Mouse (Mus musculus) midbrain, embryonic 13.5 days (tissue): ENCODE measurements at regions not wholly inside any gene's neighbourhood (a gene's known extent, or its start where the extent isn't known, plus 50 kb on each side); places are given as distances from the start of the nearest gene placed in this dataset.
A peak's percentile ranks its signal among the peaks of the same experiment; 100 is the strongest.

ENCODE experiments used
- ATAC-seq: fragments of 200-750 bp; cut with Nextera tagmentation; 2 replicates; pipeline ENCODE4 v1.8.0; 2017; ENCODE audit warnings: mild to moderate bottlenecking, moderate TSS enrichment, moderate library complexity
- H3K27ac ChIP-seq: fragments of 300-500 bp; sonication (generic); 2 replicates; pipeline ENCODE4 v1.5.1; 2015; ENCODE audit warnings: inconsistent platforms, mild to moderate bottlenecking, moderate library complexity
- H3K27me3 ChIP-seq: fragments of 300-500 bp; sonication (generic); 2 replicates; pipeline ENCODE4 v1.6.1; 2015; ENCODE audit warnings: mild to moderate bottlenecking, inconsistent platforms
- H3K36me3 ChIP-seq: fragments of 300-500 bp; sonication (generic); 2 replicates; pipeline ENCODE4 v1.6.1; 2015; ENCODE audit warnings: mild to moderate bottlenecking, inconsistent platforms
- H3K4me1 ChIP-seq: fragments of 300-500 bp; sonication (generic); replicated peaks from 2 replicates; pipeline ENCODE4 v1.6.1; 2015; ENCODE audit warnings: inconsistent platforms
- H3K4me2 ChIP-seq: fragments of 300-500 bp; sonication (generic); replicated peaks from 2 replicates; pipeline ENCODE4 v1.6.1; 2015; ENCODE audit warnings: moderate library complexity, mild to moderate bottlenecking, inconsistent platforms
- H3K4me3 ChIP-seq: fragments of 300-500 bp; sonication (generic); replicated peaks from 2 replicates; pipeline ENCODE4 v1.5.1; 2015; ENCODE audit warnings: mild to moderate bottlenecking, inconsistent platforms
- H3K9ac ChIP-seq: fragments of 300-500 bp; sonication (generic); replicated peaks from 2 replicates; pipeline ENCODE4 v1.6.1; 2015; ENCODE audit warnings: mild to moderate bottlenecking, inconsistent platforms
- H3K9me3 ChIP-seq: fragments of 300-500 bp; sonication (generic); 2 replicates; pipeline ENCODE4 v1.6.1; 2016; ENCODE audit warnings: mild to moderate bottlenecking, inconsistent platforms
- WGBS: fragments of 180-500 bp; shearing (Covaris S2); methylation state at CpG from one replicate; pipeline ENCODE4 v1.1.7; 2015; 5-methylcytosine and 5-hydroxymethylcytosine counted together

DNA sequence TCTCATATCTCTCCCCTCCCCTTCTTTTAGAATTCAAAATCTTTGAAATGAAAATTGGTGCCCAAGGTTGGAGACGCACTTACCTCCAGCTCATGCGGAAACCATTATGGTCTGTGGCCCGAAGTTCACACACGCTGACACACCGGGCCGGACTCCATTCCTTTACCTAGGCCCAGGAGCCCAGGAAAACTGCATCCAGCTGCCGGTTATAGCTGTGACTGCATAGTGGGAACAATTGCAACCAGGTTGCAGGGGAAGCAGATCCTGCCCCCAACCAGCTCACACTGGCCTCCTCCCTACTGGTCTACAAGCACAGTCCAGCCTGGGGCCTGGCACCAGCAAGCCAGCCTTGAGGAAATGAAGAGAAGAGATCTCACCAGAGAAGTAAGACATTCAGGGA, 69.9 kb upstream of the Gm26897 start:
- Histone ChIP-seq H3K9me3 (peaks cover 6% of the 10 kb centered on the region; the same call in 1 of the 2 replicates), H3K9ac (no peak overlapping the region), H3K4me1 (peaks cover 52% of the 10 kb centered on the region), H3K4me2 (no peak overlapping the region), H3K27me3 (0 out of 2 replicates have a peak, but pooled peaks cover 5% of the 10 kb centered on the region), H3K4me3 (no peak overlapping the region), H3K36me3 (no peaks in the 10 kb centered on the region), H3K27ac (no peak overlapping the region)
- 72% methylated on average over 7 of the region's 7 CpGs for WGBS
- ATAC-seq: no peak

GRCm38 (mm10) chr5:111665406-111665805, 68.3 kb upstream of the Gm26897 start:
- Histone ChIP-seq H3K27ac (peak overlapping the region; percentile 54; the same call in 1 of the 2 replicates), H3K4me3 (no peak overlapping the region), H3K9ac (no peak overlapping the region), H3K36me3 (no peaks in the 10 kb centered on the region), H3K4me1 (peaks cover 41% of the 10 kb centered on the region), H3K27me3 (0 out of 2 replicates have a peak, but pooled peaks cover 5% of the 10 kb centered on the region), H3K9me3 (peaks cover 10% of the 10 kb centered on the region; the same call in 1 of the 2 replicates), H3K4me2 (no peak overlapping the region)
- no peak for ATAC-seq
- 70% methylated on average over 19 of the region's 19 CpGs for WGBS

GRCm38 (mm10) chr5:111666007-111666406, 67.7 kb upstream of the Gm26897 start:
- H3K27me3 ChIP-seq: 0 out of 2 replicates have a peak, but pooled peaks cover 5% of the 10 kb centered on the region
- no peak overlapping the region for H3K9ac ChIP-seq
- peaks cover 10% of the 10 kb centered on the region; the same call in 1 of the 2 replicates for H3K9me3 ChIP-seq
- peaks cover 35% of the 10 kb centered on the region for H3K4me1 ChIP-seq
- 77% methylated on average over 8 of the region's 8 CpGs for WGBS
- no peaks in the 10 kb centered on the region for H3K36me3 ChIP-seq
- H3K4me3 ChIP-seq: no peak overlapping the region
- ATAC-seq: no peak
- H3K4me2 ChIP-seq: no peak overlapping the region
- H3K27ac ChIP-seq: no peak overlapping the region

- Histone ChIP-seq H3K36me3 (no peaks in the 10 kb centered on the region), H3K4me2 (no peak overlapping the region), H3K4me3 (no peak overlapping the region), H3K27ac (no peak overlapping the region), H3K9me3 (peaks cover 10% of the 10 kb centered on the region; the same call in 1 of the 2 replicates), H3K27me3 (0 out of 2 replicates have a peak, but pooled peaks cover 5% of the 10 kb centered on the region), H3K9ac (no peak overlapping the region), H3K4me1 (peaks cover 34% of the 10 kb centered on the region)
- whole genome bisulfite sequencing: 75% methylated on average over 3 of the region's 3 CpGs
- ATAC-seq: no peak
These were observed 65.8 kb upstream of the Gm26897 start for GRCm38 (mm10) chr5:111667901-111668300.

DNA sequence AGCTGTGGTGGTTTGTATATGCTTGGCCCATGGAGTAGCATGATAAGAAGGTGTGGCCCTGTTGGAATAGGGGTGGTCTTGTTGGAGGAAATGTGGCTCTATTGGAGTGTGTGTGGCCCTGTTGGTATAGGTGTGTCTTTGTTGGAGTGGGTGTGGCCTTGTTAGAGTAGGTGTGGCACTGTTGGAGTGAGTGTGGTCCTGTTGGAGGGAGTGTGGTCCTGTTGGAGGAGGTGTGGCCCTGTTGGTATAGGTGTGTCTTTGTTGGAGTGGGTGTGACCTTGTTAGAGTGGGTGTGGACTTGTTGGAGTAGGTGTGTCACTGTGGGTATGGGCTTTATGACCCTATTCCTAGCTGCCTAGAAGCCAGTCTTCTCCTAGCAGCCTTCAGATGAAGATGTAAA, 64.6 kb upstream of the Gm26897 start:
- H3K9ac ChIP-seq: no peak overlapping the region
- no peaks in the 10 kb centered on the region for H3K36me3 ChIP-seq
- H3K4me2 ChIP-seq: no peak overlapping the region
- H3K4me1 ChIP-seq: peaks cover 27% of the 10 kb centered on the region
- ATAC-seq: no peak
- H3K27ac ChIP-seq: no peak overlapping the region
- H3K27me3 ChIP-seq: 0 out of 2 replicates have a peak, but pooled peaks cover 5% of the 10 kb centered on the region
- H3K9me3 ChIP-seq: peaks cover 10% of the 10 kb centered on the region; the same call in 1 of the 2 replicates
- H3K4me3 ChIP-seq: no peak overlapping the region

DNA sequence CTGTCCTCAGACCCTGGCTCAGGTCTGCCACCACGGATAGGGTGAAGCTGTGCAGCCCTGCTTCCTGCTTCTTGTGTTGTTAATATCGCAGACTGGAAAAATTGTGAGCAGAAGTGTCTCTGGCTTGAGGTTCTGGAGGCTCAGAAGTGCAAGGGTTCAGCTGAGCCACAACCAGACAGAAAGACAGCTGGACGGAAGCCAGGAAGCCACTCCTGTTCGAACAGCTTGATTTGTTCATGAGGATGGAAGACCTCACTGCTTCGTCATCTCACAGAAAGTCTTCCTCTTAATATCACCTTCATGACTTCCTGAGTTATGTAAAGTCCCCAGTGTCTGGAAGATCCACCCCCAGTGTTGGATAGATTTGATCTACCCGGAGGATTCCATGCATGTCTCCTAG, 62.0 kb upstream of the Gm26897 start:
- peaks cover 34% of the 10 kb centered on the region for H3K4me1 ChIP-seq
- no peak overlapping the region for H3K9ac ChIP-seq
- no peak for ATAC-seq
- WGBS: 86% methylated on average over 6 of the region's 6 CpGs
- no peak overlapping the region for H3K4me2 ChIP-seq
- H3K27me3 ChIP-seq: no peaks in the 10 kb centered on the region; the same call in 1 of the 2 replicates
- no peak overlapping the region for H3K27ac ChIP-seq
- H3K36me3 ChIP-seq: no peaks in the 10 kb centered on the region
- H3K9me3 ChIP-seq: peaks cover 10% of the 10 kb centered on the region; the same call in 1 of the 2 replicates
- no peak overlapping the region for H3K4me3 ChIP-seq

DNA sequence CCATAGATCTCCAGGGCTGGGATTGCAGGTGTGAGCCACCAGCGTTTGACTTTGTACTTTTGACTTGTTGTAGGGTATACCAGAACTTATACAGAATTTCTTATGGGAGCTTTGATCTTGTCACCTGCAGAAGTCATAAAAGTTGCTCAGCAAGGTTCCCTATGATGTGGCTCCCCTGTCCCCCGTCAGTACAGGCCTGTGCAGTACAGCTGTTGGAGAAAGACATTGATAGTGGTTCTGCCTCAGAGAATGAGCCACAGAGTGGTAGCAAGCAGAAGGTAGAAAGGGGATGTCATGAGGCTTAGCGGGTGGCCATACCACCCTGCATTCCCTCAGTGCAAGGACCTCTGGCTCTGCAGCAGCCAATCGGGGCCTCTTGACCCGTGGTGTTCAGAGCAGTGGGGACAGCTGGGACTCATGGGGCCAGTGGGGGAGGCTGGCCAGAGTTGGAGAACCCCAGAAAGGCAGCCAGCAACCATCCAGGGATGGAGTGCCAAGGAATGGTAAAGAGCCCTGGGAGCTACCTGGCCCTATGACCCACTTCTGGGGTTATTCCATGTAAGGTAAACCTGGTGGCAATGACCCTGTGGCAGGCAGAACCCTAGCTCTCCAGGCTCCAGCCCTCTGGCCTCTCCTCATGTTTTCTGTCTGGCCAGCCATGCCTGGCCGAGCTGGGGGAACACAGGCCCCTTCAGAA, 58.6 kb upstream of the Gm26897 start:
- Histone ChIP-seq H3K27me3 (no peaks in the 10 kb centered on the region; the same call in 1 of the 2 replicates), H3K4me3 (no peak overlapping the region), H3K4me1 (peaks cover 66% of the 10 kb centered on the region), H3K36me3 (no peaks in the 10 kb centered on the region), H3K9ac (no peak overlapping the region), H3K4me2 (no peak overlapping the region), H3K9me3 (no peaks in the 10 kb centered on the region), H3K27ac (peak overlapping the region; percentile 47)
- ATAC-seq: no peak
- 63% methylated on average over 6 of the region's 6 CpGs for WGBS

GRCm38 (mm10) chr5:111675673-111676261, 58.0 kb upstream of the Gm26897 start:
- H3K4me3 ChIP-seq: no peak overlapping the region
- no peak overlapping the region for H3K4me2 ChIP-seq
- WGBS: 23% methylated on average over 8 of the region's 8 CpGs
- peak; percentile 24; the same call in 1 of the 2 replicates for ATAC-seq
- H3K4me1 ChIP-seq: peaks cover 72% of the 10 kb centered on the region
- H3K27me3 ChIP-seq: no peaks in the 10 kb centered on the region; the same call in 1 of the 2 replicates
- no peak overlapping the region for H3K9ac ChIP-seq
- H3K9me3 ChIP-seq: no peaks in the 10 kb centered on the region
- H3K36me3 ChIP-seq: no peaks in the 10 kb centered on the region
- H3K27ac ChIP-seq: peak overlapping the region; percentile 47; the same call in 1 of the 2 replicates

- peaks cover 79% of the 10 kb centered on the region for H3K4me1 ChIP-seq
- H3K27me3 ChIP-seq: no peaks in the 10 kb centered on the region; the same call in 1 of the 2 replicates
- 24% methylated on average over 6 of the region's 6 CpGs for WGBS
- no peaks in the 10 kb centered on the region for H3K9me3 ChIP-seq
- H3K9ac ChIP-seq: no peak overlapping the region
- H3K27ac ChIP-seq: peak overlapping the region; percentile 75
- H3K4me2 ChIP-seq: 0 out of 2 replicates have a peak overlapping the region, but pooled peaks have one; percentile 15
- no peak overlapping the region for H3K4me3 ChIP-seq
- peak; percentile 48 for ATAC-seq
- no peaks in the 10 kb centered on the region for H3K36me3 ChIP-seq
These were observed 55.8 kb upstream of the Gm26897 start for GRCm38 (mm10) chr5:111677847-111678311.

GRCm38 (mm10) chr5:111678496-111678895, 55.2 kb upstream of the Gm26897 start:
- ATAC-seq: no peak

DNA sequence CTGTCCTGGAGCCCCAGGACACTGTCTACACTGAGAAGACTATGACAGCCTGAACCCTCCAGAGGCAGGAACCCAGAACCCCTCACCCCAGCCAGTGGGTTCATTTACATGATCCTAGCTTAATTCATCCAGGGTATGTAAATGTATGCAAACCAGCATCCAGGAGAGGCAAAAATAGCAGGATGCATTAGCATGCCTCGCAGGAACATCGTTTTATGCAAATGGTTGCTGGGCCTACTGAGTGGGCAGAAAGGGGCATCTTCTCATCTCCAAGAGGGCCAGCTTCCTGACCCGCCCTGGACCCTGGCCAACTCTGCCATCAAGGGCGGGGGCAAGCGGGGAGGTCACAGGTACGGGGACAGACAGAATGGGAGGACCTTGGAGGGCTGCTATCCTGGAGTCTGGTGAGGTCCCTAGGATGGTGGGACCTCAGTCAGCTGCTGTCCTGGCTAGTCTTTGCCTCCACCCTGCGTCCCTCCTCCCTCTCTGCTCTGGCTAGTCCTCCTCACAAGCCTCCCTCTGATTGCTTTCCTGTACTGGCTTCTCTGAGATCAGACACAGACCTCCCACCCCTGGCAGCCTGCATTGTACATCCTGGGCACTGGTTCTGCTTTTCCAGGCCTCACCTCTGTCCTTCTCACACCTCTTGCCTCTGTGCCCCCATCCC, 52.2 kb upstream of the Gm26897 start:
- Histone ChIP-seq H3K9ac (peak overlapping the region; percentile 29; the same call in 1 of the 2 replicates), H3K4me2 (no peak overlapping the region), H3K9me3 (no peaks in the 10 kb centered on the region), H3K4me3 (no peak overlapping the region), H3K27ac (peak overlapping the region; percentile 90), H3K36me3 (no peaks in the 10 kb centered on the region), H3K4me1 (peaks cover 70% of the 10 kb centered on the region), H3K27me3 (no peaks in the 10 kb centered on the region)
- 24% methylated on average over 7 of the region's 7 CpGs for WGBS
- peak; percentile 59 for ATAC-seq

More at GRCm38 (mm10) chr5:111678496-111678895, 55.2 kb upstream of the Gm26897 start:
- Histone ChIP-seq H3K36me3 (no peaks in the 10 kb centered on the region), H3K27me3 (no peaks in the 10 kb centered on the region; the same call in 1 of the 2 replicates), H3K9ac (0 out of 2 replicates have a peak overlapping the region, but pooled peaks have one; percentile 29), H3K4me2 (no peak overlapping the region), H3K4me1 (peaks cover 77% of the 10 kb centered on the region), H3K27ac (peak overlapping the region; percentile 75), H3K4me3 (no peak overlapping the region), H3K9me3 (no peaks in the 10 kb centered on the region)
- 6% methylated on average over 1 of the region's 1 CpGs for WGBS

DNA sequence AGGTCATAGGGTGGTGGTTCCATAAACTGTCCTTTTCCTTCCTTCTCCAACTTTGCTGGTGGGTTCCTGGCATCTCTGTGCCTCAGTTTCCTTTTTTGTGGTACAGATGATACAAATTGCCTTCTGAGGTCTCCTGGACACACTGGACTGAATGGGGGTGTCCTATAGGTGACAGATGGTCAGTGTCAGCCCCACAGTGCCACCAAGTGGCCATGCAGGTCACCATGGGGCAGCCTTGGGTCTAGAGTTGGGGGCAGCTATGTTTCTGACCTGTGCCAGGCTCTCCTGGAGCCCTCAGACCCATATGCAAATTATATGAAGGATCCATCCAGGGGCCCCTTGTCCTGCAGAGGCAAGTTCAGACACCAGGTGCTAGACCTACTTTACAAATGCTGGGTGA, 50.8 kb upstream of the Gm26897 start:
- ATAC-seq: no peak
- H3K27ac ChIP-seq: no peak overlapping the region

More for the DNA sequence above, 50.8 kb upstream of the Gm26897 start:
- Histone ChIP-seq H3K9me3 (no peaks in the 10 kb centered on the region), H3K4me2 (no peak overlapping the region), H3K36me3 (no peaks in the 10 kb centered on the region), H3K4me1 (peaks cover 56% of the 10 kb centered on the region), H3K27me3 (no peaks in the 10 kb centered on the region), H3K9ac (no peak overlapping the region), H3K4me3 (no peak overlapping the region)
